Mouse (Mus musculus): Measurements from ENCODE around the gene Sft2d2. TPM values are rescaled to one million over a fixed set of nuclear protein-coding genes. Genes with fewer than 3 reads are reported as not detected.

The Sft2d2 gene
- polyA plus RNA-seq, 1 experiment from 2014 or later = 8.9 TPM

DNA sequence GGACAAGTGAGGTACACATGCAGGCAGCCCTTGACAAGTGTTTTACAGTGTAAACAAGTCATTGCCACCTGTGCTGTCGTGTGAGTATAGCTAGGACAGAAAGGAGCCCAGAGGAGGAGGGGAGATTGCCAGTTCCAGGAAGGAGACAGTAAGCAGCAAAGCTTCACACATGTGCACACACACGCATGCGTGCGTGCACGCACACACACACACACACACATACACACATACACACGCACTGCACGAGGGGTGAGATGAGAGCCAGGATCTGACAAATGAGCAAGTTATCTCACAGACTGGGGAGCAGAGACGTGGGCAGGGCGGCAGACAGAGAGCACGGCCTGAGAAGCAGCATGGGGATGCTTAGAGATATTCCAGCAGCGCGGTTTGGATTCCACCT lies 7.7 kb downstream of the Sft2d2 start:
- no peak for DNase-seq (ENCODE audit: low spot score)
- WGBS = 79% methylated on average over 12 of the region's 12 CpGs
- no peak overlapping the region for H3K4me3 ChIP-seq
- no peak overlapping the region for H3K27ac ChIP-seq
- H3K9me3 ChIP-seq = no peaks in the 10 kb centered on the region
- H3K4me1 ChIP-seq (replicated peaks) = peaks cover 15% of the 10 kb centered on the region; the same call in 1 of the 2 replicates
- H3K27me3 ChIP-seq (ENCODE audit: insufficient read depth, poor library complexity, severe bottlenecking) = no peaks in the 10 kb centered on the region
- H3K36me3 ChIP-seq = peaks cover 3% of the 10 kb centered on the region; the same call in 1 of the 2 replicates

DNA sequence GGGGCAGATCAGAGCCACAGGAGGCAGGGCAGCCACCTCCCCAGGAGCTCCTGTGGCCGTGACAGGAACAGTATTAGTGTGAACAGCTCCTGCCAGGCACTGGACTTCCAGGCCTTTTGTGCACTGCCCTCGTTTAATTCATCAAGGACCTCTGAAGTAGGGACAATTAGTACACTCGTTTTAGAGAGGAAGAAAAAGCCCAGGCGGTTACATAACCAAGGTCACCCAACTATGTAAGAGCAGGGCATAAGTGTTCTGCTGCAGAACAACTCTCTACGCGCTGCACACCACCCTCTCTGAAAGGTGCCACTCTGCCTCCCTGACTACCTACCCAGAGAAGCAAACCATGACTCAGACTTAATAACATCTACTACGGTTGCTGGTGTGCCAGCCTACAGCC lies 9.1 kb downstream of the Sft2d2 start:
- Histone ChIP-seq H3K4me1 (replicated peaks) (peaks cover 15% of the 10 kb centered on the region; the same call in 1 of the 2 replicates), H3K4me3 (no peak overlapping the region), H3K27ac (no peak overlapping the region), H3K27me3 (ENCODE audit: insufficient read depth, poor library complexity, severe bottlenecking) (no peaks in the 10 kb centered on the region), H3K9me3 (no peaks in the 10 kb centered on the region), H3K36me3 (peaks cover 5% of the 10 kb centered on the region; the same call in 1 of the 2 replicates)
- 74% methylated on average over 7 of the region's 7 CpGs for WGBS
- DNase-seq (ENCODE audit: low spot score) = no peak

DNA sequence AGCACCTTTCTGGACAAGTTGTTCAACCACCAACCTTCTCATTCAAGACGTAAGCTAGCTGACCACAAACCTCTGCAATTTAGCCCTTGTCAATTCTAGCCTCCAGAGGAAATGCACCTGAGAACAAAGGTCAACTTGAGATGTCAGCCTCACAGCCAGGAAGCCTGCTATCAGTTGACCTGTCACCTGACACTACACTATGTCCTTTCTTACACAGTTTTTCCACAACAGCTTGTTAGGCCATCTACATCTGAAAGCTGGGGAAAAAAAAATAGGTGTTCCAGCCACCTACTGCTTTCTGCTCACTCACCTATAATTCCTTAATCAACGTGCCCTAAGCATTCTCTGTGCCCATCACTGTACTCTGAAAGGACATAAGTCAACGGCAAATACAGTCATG lies 10.1 kb downstream of the Sft2d2 start:
- H3K27me3 ChIP-seq (ENCODE audit: insufficient read depth, poor library complexity, severe bottlenecking) = no peaks in the 10 kb centered on the region
- H3K4me1 ChIP-seq (replicated peaks) = peaks cover 15% of the 10 kb centered on the region; the same call in 1 of the 2 replicates
- no peaks in the 10 kb centered on the region for H3K9me3 ChIP-seq
- DNase-seq (ENCODE audit: low spot score) = no peak
- H3K4me3 ChIP-seq = no peak overlapping the region
- WGBS = 85% methylated on average over 3 of the region's 3 CpGs
- H3K27ac ChIP-seq = no peak overlapping the region
- H3K36me3 ChIP-seq = peaks cover 5% of the 10 kb centered on the region; the same call in 1 of the 2 replicates

DNA sequence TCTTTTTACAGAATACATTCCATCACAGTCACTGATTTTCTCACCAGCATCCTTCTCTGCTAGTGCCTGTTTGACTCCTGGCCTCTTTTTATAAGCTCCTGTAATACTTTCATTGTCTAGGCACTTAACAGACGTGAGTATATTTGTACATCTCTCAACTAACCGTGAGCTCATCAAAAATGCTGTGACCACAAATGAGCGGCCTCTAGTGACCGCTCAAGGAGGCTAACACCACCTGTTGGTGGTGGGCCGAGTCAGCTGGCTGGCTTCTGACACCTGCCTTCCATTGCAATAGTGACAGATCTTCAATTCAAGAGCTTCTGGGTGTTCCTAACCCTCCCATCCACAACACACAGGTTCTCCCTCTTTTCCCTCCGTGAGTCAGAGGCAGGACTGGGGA lies 10.8 kb downstream of the Sft2d2 start:
- 80% methylated on average over 6 of the region's 6 CpGs for WGBS
- no peak overlapping the region for H3K4me3 ChIP-seq
- peaks cover 5% of the 10 kb centered on the region; the same call in 1 of the 2 replicates for H3K36me3 ChIP-seq
- H3K27me3 ChIP-seq (ENCODE audit: insufficient read depth, poor library complexity, severe bottlenecking) = no peaks in the 10 kb centered on the region
- no peak for DNase-seq (ENCODE audit: low spot score)
- H3K4me1 ChIP-seq (replicated peaks) = peaks cover 18% of the 10 kb centered on the region; the same call in 1 of the 2 replicates
- no peaks in the 10 kb centered on the region for H3K9me3 ChIP-seq
- no peak overlapping the region for H3K27ac ChIP-seq

DNA sequence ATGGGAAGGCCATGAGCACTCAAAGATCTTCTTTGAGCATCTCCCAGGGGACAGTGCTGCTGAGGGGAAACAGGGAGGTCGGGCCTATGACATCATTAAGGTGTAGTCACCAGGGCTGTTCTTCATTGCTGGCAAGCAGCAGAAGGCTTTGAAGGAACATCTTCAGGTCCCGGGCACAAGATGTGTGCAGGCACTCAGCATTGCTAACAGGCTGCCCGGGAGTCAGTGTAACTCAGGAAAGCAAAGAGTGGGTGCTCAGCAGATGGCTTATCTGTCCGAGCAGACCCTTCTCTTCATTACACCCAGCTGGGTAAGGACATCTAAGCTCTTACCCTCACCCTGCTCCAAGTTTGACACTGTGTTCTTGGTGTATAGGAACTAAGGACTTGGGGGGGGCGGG lies 14.9 kb downstream of the Sft2d2 start:
- no peaks in the 10 kb centered on the region for H3K9me3 ChIP-seq
- H3K4me1 ChIP-seq (replicated peaks) = 0 out of 2 replicates have a peak, but pooled peaks cover 3% of the 10 kb centered on the region
- peaks cover 7% of the 10 kb centered on the region; the same call in 1 of the 2 replicates for H3K36me3 ChIP-seq
- DNase-seq (ENCODE audit: low spot score) = no peak
- H3K27ac ChIP-seq = no peak overlapping the region
- H3K27me3 ChIP-seq (ENCODE audit: insufficient read depth, poor library complexity, severe bottlenecking) = no peaks in the 10 kb centered on the region
- no peak overlapping the region for H3K4me3 ChIP-seq
- 72% methylated on average over 5 of the region's 5 CpGs for WGBS

DNA sequence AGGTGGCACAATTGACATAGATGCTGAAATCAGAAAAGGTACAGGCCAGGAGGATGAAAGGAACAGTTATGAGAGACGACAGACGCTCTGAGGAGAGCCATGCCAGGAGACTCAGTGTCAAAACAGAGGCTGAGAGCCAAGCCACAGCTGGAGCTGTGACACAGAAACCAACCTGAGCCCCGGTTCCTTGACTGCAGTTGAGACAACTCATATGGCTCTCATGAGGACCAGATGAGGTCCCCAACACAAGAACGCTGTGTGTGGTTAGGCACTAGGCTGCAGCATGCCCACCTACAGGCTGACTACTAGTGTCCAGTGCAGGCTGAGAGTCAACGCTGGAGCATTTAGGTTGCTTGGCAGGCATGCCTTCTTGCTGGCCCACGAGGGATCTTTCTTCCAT lies 16.2 kb downstream of the Sft2d2 start:
- WGBS = 81% methylated on average over 6 of the region's 6 CpGs
- no peak for DNase-seq (ENCODE audit: low spot score)
- Histone ChIP-seq H3K27ac (no peak overlapping the region), H3K36me3 (peaks cover 7% of the 10 kb centered on the region; the same call in 1 of the 2 replicates), H3K27me3 (ENCODE audit: insufficient read depth, poor library complexity, severe bottlenecking) (no peaks in the 10 kb centered on the region), H3K9me3 (no peaks in the 10 kb centered on the region), H3K4me3 (no peak overlapping the region), H3K4me1 (replicated peaks) (0 out of 2 replicates have a peak, but pooled peaks cover 3% of the 10 kb centered on the region)

DNA sequence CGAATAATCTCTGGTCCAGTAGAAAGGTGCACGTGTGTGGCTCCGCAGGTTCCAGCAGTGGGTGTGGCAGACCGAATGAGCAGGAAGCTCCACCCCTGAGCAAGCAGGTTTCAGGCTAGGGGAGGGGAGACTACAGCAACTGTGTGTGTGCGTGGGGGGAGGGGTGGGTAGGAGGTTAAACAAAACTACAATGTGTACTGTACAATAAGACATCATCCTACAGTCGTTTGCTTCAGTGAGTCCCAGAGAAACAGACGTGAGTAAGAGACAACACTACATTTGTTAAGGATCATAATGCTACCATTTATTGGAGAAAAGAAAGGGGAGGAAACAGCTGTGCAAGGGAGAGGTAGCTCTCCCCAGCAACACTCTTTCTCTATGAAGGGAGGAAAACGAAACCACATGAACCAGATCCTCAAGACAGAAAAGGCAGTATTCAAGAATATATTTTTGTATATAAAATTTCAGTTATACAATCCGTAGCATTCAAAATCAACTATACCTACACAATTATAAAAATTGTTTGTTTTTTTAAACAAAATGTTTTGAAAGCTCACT lies 20.1 kb downstream of the Sft2d2 start:
- no peak overlapping the region for H3K4me3 ChIP-seq
- no peak overlapping the region for H3K27ac ChIP-seq
- DNase-seq (ENCODE audit: low spot score) = no peak
- 0 out of 2 replicates have a peak, but pooled peaks cover 3% of the 10 kb centered on the region for H3K36me3 ChIP-seq
- H3K27me3 ChIP-seq (ENCODE audit: insufficient read depth, poor library complexity, severe bottlenecking) = no peaks in the 10 kb centered on the region
- H3K9me3 ChIP-seq = no peaks in the 10 kb centered on the region
- H3K4me1 ChIP-seq (replicated peaks) = 0 out of 2 replicates have a peak, but pooled peaks cover 3% of the 10 kb centered on the region
- WGBS = 63% methylated on average over 9 of the region's 9 CpGs

DNA sequence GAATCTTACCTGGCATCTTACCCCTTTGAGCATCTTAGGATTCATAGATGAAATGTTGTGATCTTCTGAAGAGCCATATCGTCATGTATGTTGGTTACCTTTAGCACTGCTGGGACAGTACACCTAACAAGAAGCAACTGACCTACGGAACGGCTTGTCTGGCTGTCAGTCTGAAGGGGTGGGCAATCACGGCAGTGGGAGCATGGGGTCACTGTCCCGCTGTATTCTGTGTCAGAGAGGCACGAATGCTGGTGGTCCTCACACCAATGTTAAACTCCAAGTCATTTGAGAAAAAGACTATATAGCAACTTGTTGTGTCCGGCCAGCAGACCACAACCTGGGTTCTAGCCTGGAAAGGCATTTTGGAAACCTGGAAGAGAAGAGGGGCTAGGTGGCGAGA lies 23.0 kb downstream of the Sft2d2 start:
- Histone ChIP-seq H3K4me1 (replicated peaks) (no peaks in the 10 kb centered on the region), H3K27me3 (ENCODE audit: insufficient read depth, poor library complexity, severe bottlenecking) (no peaks in the 10 kb centered on the region), H3K27ac (no peak overlapping the region), H3K36me3 (no peaks in the 10 kb centered on the region), H3K9me3 (no peaks in the 10 kb centered on the region), H3K4me3 (no peak overlapping the region)
- DNase-seq (ENCODE audit: low spot score) = no peak
- WGBS = 81% methylated on average over 8 of the region's 8 CpGs

DNA sequence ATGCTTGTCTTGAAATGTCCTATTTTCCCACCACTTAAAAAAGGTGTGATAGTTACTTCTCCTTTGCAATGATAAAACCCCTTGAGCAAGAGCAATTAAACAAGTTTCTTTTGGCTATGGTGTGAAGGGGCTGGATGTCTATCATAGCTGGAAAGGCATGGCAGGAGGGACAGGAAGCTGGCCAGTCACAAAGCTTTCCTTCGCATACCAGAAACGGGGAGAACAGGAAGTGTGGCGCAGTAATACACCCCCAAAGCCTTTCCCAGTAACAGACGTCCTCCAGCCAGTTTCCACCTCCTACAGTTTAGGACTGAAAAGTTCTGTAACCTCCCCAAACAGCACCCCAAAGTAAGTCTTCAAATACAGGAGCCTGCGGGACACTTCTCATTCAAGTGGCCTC lies 24.1 kb downstream of the Sft2d2 start:
- H3K9me3 ChIP-seq = no peaks in the 10 kb centered on the region
- H3K27ac ChIP-seq = no peak overlapping the region
- WGBS = 86% methylated on average over 5 of the region's 5 CpGs
- no peaks in the 10 kb centered on the region for H3K4me1 ChIP-seq (replicated peaks)
- no peaks in the 10 kb centered on the region for H3K36me3 ChIP-seq
- H3K4me3 ChIP-seq = no peak overlapping the region
- H3K27me3 ChIP-seq (ENCODE audit: insufficient read depth, poor library complexity, severe bottlenecking) = no peaks in the 10 kb centered on the region
- no peak for DNase-seq (ENCODE audit: low spot score)

DNA sequence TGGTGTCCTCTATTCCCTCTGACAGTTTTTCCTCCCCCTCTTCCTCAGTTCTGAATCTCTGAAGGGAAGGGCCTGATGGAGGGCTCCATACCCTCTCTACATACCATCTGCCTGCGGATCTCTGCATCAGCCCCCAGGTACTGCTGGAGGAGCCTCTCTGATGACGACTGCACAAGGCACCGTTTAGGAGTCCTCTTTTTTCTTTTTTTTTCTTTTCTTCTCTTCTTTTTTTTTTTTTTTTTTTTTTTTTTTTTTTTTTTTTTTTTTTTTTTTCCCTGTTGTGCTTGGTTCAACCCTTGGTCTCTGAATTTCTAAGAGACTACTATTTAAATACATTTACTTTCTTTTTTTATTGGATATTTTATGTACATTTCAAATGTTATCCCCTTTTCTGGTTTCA lies 24.8 kb downstream of the Sft2d2 start:
- no peak overlapping the region for H3K4me3 ChIP-seq
- WGBS = 88% methylated on average over 3 of the region's 3 CpGs
- H3K36me3 ChIP-seq = no peaks in the 10 kb centered on the region
- no peaks in the 10 kb centered on the region for H3K27me3 ChIP-seq (ENCODE audit: insufficient read depth, poor library complexity, severe bottlenecking)
- H3K4me1 ChIP-seq (replicated peaks) = no peaks in the 10 kb centered on the region
- no peaks in the 10 kb centered on the region for H3K9me3 ChIP-seq
- no peak overlapping the region for H3K27ac ChIP-seq
- DNase-seq (ENCODE audit: low spot score) = no peak

DNA sequence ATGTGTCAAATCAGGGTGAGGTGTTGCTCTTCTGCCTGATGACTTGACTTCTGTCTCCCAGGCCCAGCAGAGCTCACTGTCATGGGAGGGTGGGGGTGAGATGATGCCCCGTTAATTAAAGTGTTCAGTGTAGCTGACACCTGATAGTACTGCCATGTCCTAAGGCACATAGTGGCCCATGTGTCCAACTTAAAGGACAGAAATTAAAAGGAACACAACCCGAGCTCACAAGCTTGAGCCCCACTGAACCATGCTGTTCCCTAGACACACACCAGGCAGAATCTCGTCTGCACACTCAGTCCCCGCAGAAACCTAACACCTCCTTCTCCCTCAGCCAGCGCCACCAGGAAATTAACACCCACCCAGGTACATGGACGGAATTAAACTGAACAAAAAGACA lies 29.3 kb downstream of the Sft2d2 start:
- no peak for DNase-seq (ENCODE audit: low spot score)
- H3K4me3 ChIP-seq = no peak overlapping the region
- H3K9me3 ChIP-seq = no peaks in the 10 kb centered on the region
- H3K36me3 ChIP-seq = no peaks in the 10 kb centered on the region
- no peaks in the 10 kb centered on the region for H3K27me3 ChIP-seq (ENCODE audit: insufficient read depth, poor library complexity, severe bottlenecking)
- no peaks in the 10 kb centered on the region for H3K4me1 ChIP-seq (replicated peaks)
- no peak overlapping the region for H3K27ac ChIP-seq
- WGBS = 84% methylated on average over 6 of the region's 6 CpGs

DNA sequence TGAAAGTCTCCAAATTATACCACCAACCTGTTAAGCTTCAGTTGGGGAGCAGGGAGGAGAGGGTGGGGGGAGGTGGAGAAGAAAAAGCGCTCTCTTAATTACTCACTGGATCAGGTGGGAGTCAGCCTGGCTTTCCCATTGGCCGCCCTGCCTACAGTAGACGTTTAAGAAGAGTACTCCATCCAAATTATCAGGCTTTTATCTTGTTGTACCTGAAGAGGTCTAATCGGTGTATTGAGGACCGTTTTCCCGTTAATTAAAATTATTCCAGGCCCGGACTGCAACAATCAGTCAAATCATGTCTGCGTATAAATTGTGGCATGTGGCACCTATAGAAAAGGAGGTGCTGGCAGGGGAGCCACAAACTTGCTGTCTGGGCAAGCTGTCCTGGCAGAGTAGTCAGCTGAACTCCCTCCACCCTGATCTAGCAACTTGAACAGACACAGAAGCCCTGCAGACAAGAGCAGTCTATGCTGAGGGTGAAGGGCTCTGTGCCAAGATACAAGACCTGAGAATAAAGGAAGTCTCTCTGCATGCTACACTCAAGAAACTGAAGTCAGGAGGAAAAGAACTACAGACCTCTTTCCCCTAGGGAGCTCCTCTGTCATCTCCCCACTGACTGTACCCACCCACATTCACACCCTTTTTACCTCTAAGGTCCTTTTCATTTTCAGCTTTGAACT lies 33.4 kb downstream of the Sft2d2 start, which contains the start of gene Tbx19:
Tbx19 (minus strand) TSS at position 51 of the 683 bp plus-strand sequence.
- Histone ChIP-seq H3K4me1 (replicated peaks) (no peaks in the 10 kb centered on the region), H3K27ac (no peak within 1 kb of the TSS)
- no peak for DNase-seq (ENCODE audit: low spot score)

DNA sequence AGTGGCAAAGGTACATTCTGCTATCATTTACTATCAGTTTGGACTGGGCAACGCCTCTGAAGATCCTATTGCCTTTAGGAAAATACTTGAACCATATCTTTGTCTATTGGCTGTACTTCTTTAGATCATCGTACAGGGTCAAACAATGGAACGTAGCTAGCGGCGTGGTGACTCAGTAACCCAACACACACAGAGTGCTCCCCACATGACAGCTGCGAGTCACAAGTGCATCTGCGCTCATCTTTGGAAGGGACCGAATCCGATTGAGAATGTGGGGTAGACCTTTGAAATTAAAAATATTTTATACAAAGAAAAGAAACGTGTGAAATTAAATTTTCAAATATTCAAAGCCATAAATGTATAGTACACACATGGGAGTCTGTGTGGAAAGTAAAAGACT lies 35.4 kb downstream of the Sft2d2 start:
- DNase-seq (ENCODE audit: low spot score) = no peak
- Histone ChIP-seq H3K4me3 (no peak overlapping the region), H3K4me1 (replicated peaks) (no peaks in the 10 kb centered on the region), H3K9me3 (no peaks in the 10 kb centered on the region), H3K27ac (no peak overlapping the region), H3K27me3 (ENCODE audit: insufficient read depth, poor library complexity, severe bottlenecking) (no peaks in the 10 kb centered on the region), H3K36me3 (no peaks in the 10 kb centered on the region)
- 78% methylated on average over 10 of the region's 10 CpGs for WGBS

More for the DNA sequence above, 33.4 kb downstream of the Sft2d2 start, which contains the start of gene Tbx19:
- no peaks in the 10 kb centered on the region for H3K36me3 ChIP-seq
- 91% methylated on average over 8 of the region's 8 CpGs for WGBS
- no peak within 1 kb of the TSS for H3K4me3 ChIP-seq
- H3K27me3 ChIP-seq (ENCODE audit: insufficient read depth, poor library complexity, severe bottlenecking) = no peaks in the 10 kb centered on the region
- H3K9me3 ChIP-seq = no peaks in the 10 kb centered on the region
